Mouse (Mus musculus) olfactory bulb, adult 2 months (tissue): Measurements from ENCODE around the gene Slc35c1.

Experiments
- CTCF ChIP-seq: fragments of 200-500 bp; IDR thresholded peaks from 2 replicates; pipeline ENCODE4 v1.5.1; 2012; ENCODE audit warnings: low read depth, mild to moderate bottlenecking, low read length, moderate library complexity; ENCODE audit not compliant: insufficient read depth
- POLR2A ChIP-seq: fragments of 200-500 bp; IDR thresholded peaks from 2 replicates; pipeline ENCODE4 v1.6.1; 2012; ENCODE audit warnings: mild to moderate bottlenecking, low read depth, low read length, moderate library complexity; ENCODE audit not compliant: insufficient read depth

- TF ChIP-seq POLR2A, result no peak
- TF ChIP-seq CTCF, result no peak
Measured at GRCm38 (mm10) chr2:92497112-92497511, 36.8 kb upstream of the Slc35c1 start.
